Mouse (Mus musculus) liver, embryonic 11.5 days (tissue): ENCODE measurements around the gene Rxfp2. TPM values are rescaled to one million over a fixed set of nuclear protein-coding genes. Genes with fewer than 3 reads are reported as not detected.

Experiments used
- ATAC-seq: fragments of 200-750 bp; cut with Nextera tagmentation; replicated peaks from 2 replicates; pipeline ENCODE4 v1.8.0; 2017; ENCODE audit warnings: moderate number of reproducible peaks, mild to moderate bottlenecking, moderate TSS enrichment, moderate library complexity; ENCODE audit not compliant: low FRiP score
- DNase-seq: peaks from one replicate; pipeline ENCODE4 v3.0.0-alpha.2; 2017; ENCODE audit warnings: low spot score
- H3K27ac ChIP-seq: fragments of 300-500 bp; sonication (generic); 2 replicates; pipeline ENCODE4 v1.5.1; 2014; ENCODE audit warnings: mild to moderate bottlenecking, low read depth, low read length, control low read depth
- H3K27me3 ChIP-seq: fragments of 300-500 bp; sonication (generic); replicated peaks from 2 replicates; pipeline ENCODE4 v1.6.1; 2014; ENCODE audit warnings: low read length, mixed read lengths; ENCODE audit not compliant: control insufficient read depth, insufficient read depth
- H3K36me3 ChIP-seq: fragments of 300-500 bp; sonication (generic); 2 replicates; pipeline ENCODE4 v1.6.1; 2014; ENCODE audit warnings: mild to moderate bottlenecking, low read length, moderate library complexity, mixed read lengths; ENCODE audit not compliant: control insufficient read depth, insufficient read depth
- H3K4me1 ChIP-seq: fragments of 300-500 bp; sonication (generic); replicated peaks from 2 replicates; pipeline ENCODE4 v1.6.1; 2014; ENCODE audit warnings: low read length, mixed read lengths; ENCODE audit not compliant: control insufficient read depth, insufficient read depth
- H3K4me2 ChIP-seq: fragments of 300-500 bp; sonication (generic); 2 replicates; pipeline ENCODE4 v1.6.1; 2014; ENCODE audit warnings: mild to moderate bottlenecking, control low read depth, moderate library complexity
- H3K4me3 ChIP-seq: fragments of 300-500 bp; sonication (generic); 2 replicates; pipeline ENCODE4 v1.5.1; 2014; ENCODE audit warnings: low read depth, low read length, control low read depth
- H3K9ac ChIP-seq: fragments of 300-500 bp; sonication (generic); 2 replicates; pipeline ENCODE4 v1.6.1; 2014; ENCODE audit warnings: low read depth, low read length, control low read depth
- H3K9me3 ChIP-seq: fragments of 300-500 bp; sonication (generic); 2 replicates; pipeline ENCODE4 v1.6.1; 2016; ENCODE audit warnings: low read length, inconsistent platforms, mixed read lengths; ENCODE audit not compliant: control insufficient read depth
- WGBS: fragments of 180-500 bp; shearing (Covaris S2); extraction: QIAGEN DNeasy Blood & Tissue Kit; methylation state at CpG from one replicate; pipeline ENCODE4 v1.1.7; 2014; 5-methylcytosine and 5-hydroxymethylcytosine counted together
- polyA plus RNA-seq: library from polyadenylated mRNA; unstranded; fragments of >200 nt; fragmentation: Nextera tagmentation; extraction: Ambion mirVana; gene quantifications from 2 replicates; pipeline ENCODE4 v1.2.1, GENCODE M21; 2014

Gene Rxfp2
- polyA plus RNA-seq, 1 experiment from 2014 or later: 1.0 TPM

DNA sequence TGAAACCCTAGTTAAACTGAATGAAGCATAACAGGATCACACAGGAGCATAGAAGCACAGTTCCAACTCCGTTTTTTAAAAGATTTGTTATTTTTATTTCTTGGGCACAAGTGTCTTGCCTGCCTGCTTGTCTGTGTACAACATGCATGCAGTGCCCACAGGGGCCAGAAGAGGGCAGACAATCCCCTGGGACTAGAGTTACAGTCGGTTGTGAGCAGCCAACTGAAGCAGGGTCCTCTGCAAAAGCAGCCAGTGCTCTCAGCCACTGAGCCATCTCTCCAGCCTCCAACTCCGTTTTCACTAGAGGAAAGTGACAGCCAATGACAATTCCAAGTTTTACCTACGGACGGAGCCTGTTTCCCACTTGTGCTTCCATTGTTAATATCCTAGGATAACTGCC is 33.4 kb downstream of the Rxfp2 start:
- Histone ChIP-seq H3K27me3 (no peaks in the 10 kb centered on the region), H3K4me1 (no peaks in the 10 kb centered on the region), H3K9me3 (no peaks in the 10 kb centered on the region), H3K4me2 (no peak overlapping the region), H3K9ac (no peak overlapping the region), H3K4me3 (no peak overlapping the region), H3K36me3 (no peaks in the 10 kb centered on the region), H3K27ac (no peak overlapping the region)
- ATAC-seq (no peak), DNase-seq (peak; percentile 41)
- WGBS: 45% methylated on average over 5 of the region's 5 CpGs

- ATAC-seq (no peak), DNase-seq (no peak)
- H3K4me3 ChIP-seq: no peak overlapping the region
- no peaks in the 10 kb centered on the region for H3K27me3 ChIP-seq
- no peaks in the 10 kb centered on the region for H3K4me1 ChIP-seq
- H3K36me3 ChIP-seq: no peaks in the 10 kb centered on the region
- no peak overlapping the region for H3K27ac ChIP-seq
- 83% methylated on average over 4 of the region's 4 CpGs for WGBS
- H3K9me3 ChIP-seq: no peaks in the 10 kb centered on the region
- no peak overlapping the region for H3K4me2 ChIP-seq
- no peak overlapping the region for H3K9ac ChIP-seq
Observed at GRCm38 (mm10) chr5:150053294-150053693, 34.8 kb downstream of the Rxfp2 start.

- no peak for DNase-seq
- Histone ChIP-seq H3K36me3 (no peaks in the 10 kb centered on the region), H3K9me3 (no peaks in the 10 kb centered on the region), H3K4me1 (no peaks in the 10 kb centered on the region), H3K27me3 (no peaks in the 10 kb centered on the region), H3K27ac (no peak overlapping the region), H3K4me3 (no peak overlapping the region), H3K4me2 (no peak overlapping the region), H3K9ac (no peak overlapping the region)
- no peak for ATAC-seq
- 86% methylated on average over 7 of the region's 7 CpGs for WGBS
Observed at GRCm38 (mm10) chr5:150053956-150054355, 35.5 kb downstream of the Rxfp2 start.

DNA sequence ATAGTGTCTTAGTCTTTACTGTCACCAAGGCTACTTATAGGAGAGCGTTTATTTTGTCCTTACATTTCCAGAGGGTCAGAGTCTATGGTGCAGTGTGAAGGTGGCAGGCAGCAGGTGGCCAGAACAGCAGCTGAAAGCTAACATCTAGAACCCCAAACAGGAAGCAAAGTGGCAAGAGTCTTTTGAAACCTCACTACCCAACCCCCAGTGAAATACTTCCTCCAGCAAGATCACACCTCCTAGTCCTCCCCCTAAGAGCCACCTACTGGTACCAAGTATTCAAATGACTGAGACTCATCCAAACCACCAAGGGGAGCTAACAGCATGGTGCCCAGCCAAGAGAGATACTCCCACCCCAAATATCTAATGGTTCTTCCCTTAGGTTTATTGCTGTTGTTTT is 36.8 kb downstream of the Rxfp2 start:
- no peaks in the 10 kb centered on the region for H3K9me3 ChIP-seq
- DNase-seq (no peak), ATAC-seq (no peak)
- no peak overlapping the region for H3K4me3 ChIP-seq
- no peaks in the 10 kb centered on the region for H3K36me3 ChIP-seq
- no peaks in the 10 kb centered on the region for H3K4me1 ChIP-seq
- H3K9ac ChIP-seq: no peak overlapping the region
- no peak overlapping the region for H3K4me2 ChIP-seq
- WGBS: 100% methylated on average over 1 of the region's 1 CpGs
- no peak overlapping the region for H3K27ac ChIP-seq
- H3K27me3 ChIP-seq: no peaks in the 10 kb centered on the region

DNA sequence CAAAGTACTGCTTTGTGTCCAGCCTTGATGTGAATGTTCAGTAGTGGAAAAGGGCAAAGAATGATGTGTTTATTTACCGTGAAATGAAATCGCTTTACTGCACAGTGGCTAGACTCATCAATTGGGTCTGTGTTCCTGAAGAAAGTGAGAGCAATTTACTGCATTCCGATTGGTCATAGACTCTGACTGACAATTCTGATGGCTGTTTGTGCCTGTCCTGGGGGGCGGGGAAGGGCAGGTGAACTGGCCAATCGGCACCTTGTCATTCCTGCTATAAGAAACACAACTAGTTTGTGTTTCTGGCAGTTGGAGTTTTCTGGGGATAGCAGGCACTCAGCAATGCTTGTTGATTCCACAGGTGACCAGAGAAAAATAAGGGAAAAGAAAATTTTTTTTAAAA is 37.6 kb downstream of the Rxfp2 start:
- DNase-seq: no peak
- Histone ChIP-seq H3K9me3 (no peaks in the 10 kb centered on the region), H3K27me3 (no peaks in the 10 kb centered on the region), H3K4me1 (no peaks in the 10 kb centered on the region), H3K4me3 (no peak overlapping the region), H3K36me3 (no peaks in the 10 kb centered on the region), H3K27ac (no peak overlapping the region), H3K9ac (no peak overlapping the region), H3K4me2 (no peak overlapping the region)
- 79% methylated on average over 5 of the region's 5 CpGs for WGBS
- ATAC-seq: no peak

- H3K9ac ChIP-seq: no peak overlapping the region
- H3K27me3 ChIP-seq: no peaks in the 10 kb centered on the region
- H3K27ac ChIP-seq: no peak overlapping the region
- no peak for DNase-seq
- 72% methylated on average over 5 of the region's 5 CpGs for WGBS
- no peaks in the 10 kb centered on the region for H3K9me3 ChIP-seq
- no peak for ATAC-seq
- no peaks in the 10 kb centered on the region for H3K36me3 ChIP-seq
- H3K4me3 ChIP-seq: no peak overlapping the region
- no peak overlapping the region for H3K4me2 ChIP-seq
- no peaks in the 10 kb centered on the region for H3K4me1 ChIP-seq
Observed at GRCm38 (mm10) chr5:150058845-150059244, 40.4 kb downstream of the Rxfp2 start.

GRCm38 (mm10) chr5:150059466-150059865 is 41.0 kb downstream of the Rxfp2 start:
- Histone ChIP-seq H3K27me3 (no peaks in the 10 kb centered on the region), H3K27ac (no peak overlapping the region), H3K4me3 (no peak overlapping the region), H3K36me3 (no peaks in the 10 kb centered on the region), H3K9ac (no peak overlapping the region), H3K4me2 (no peak overlapping the region), H3K4me1 (no peaks in the 10 kb centered on the region), H3K9me3 (no peaks in the 10 kb centered on the region)
- no peak for DNase-seq
- ATAC-seq: no peak
- 87% methylated on average over 9 of the region's 9 CpGs for WGBS

GRCm38 (mm10) chr5:150061086-150061485 is 42.6 kb downstream of the Rxfp2 start:
- ATAC-seq: no peak
- H3K36me3 ChIP-seq: no peaks in the 10 kb centered on the region
- 82% methylated on average over 9 of the region's 9 CpGs for WGBS
- DNase-seq: no peak
- no peak overlapping the region for H3K4me3 ChIP-seq
- H3K9ac ChIP-seq: no peak overlapping the region
- H3K4me2 ChIP-seq: no peak overlapping the region
- no peak overlapping the region for H3K27ac ChIP-seq
- no peaks in the 10 kb centered on the region for H3K4me1 ChIP-seq
- H3K9me3 ChIP-seq: no peaks in the 10 kb centered on the region
- H3K27me3 ChIP-seq: no peaks in the 10 kb centered on the region

GRCm38 (mm10) chr5:150064286-150064685 is 45.8 kb downstream of the Rxfp2 start:
- no peak overlapping the region for H3K9ac ChIP-seq
- no peaks in the 10 kb centered on the region for H3K4me1 ChIP-seq
- no peak for ATAC-seq
- no peaks in the 10 kb centered on the region for H3K9me3 ChIP-seq
- 63% methylated on average over 10 of the region's 10 CpGs for WGBS
- H3K27ac ChIP-seq: no peak overlapping the region
- no peaks in the 10 kb centered on the region for H3K36me3 ChIP-seq
- H3K4me2 ChIP-seq: no peak overlapping the region
- no peaks in the 10 kb centered on the region for H3K27me3 ChIP-seq
- DNase-seq: no peak
- H3K4me3 ChIP-seq: no peak overlapping the region
